Mouse (Mus musculus) heart, adult 11 months (tissue): Measurements from ENCODE around the gene Klhl40.

Experiments
- DNase-seq: peaks from one replicate; pipeline ENCODE4 v3.0.0; 2022

Gene Klhl40

DNA sequence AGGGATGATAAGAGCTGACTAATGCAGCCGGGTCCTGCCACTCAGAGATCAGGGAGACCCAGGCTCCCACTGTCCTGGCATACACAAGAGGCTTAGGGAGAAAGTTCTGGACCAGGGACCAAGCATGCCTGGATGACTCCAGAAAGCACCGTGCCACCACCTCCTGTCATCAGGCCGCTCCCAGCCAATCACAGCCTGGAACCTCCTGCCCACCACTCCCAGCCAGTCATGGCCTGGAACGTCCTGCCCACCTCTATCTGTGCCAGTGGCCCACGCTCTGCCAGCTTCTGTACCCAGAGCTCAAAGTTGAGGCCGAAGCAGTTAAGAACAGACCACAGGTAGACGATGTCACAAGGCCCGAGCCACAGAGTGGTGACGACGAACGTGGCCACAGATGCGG lies 7.4 kb downstream of the Klhl40 start:
- DNase-seq, result no peak

- no peak for DNase-seq
Measured at GRCm38 (mm10) chr9:121785261-121785660, 7.9 kb downstream of the Klhl40 start.

GRCm38 (mm10) chr9:121786359-121786758 lies 9.0 kb downstream of the Klhl40 start:
- DNase-seq, result no peak

- peak; percentile 98 for DNase-seq
Measured at GRCm38 (mm10) chr9:121791206-121791605, 13.8 kb downstream of the Klhl40 start.

DNA sequence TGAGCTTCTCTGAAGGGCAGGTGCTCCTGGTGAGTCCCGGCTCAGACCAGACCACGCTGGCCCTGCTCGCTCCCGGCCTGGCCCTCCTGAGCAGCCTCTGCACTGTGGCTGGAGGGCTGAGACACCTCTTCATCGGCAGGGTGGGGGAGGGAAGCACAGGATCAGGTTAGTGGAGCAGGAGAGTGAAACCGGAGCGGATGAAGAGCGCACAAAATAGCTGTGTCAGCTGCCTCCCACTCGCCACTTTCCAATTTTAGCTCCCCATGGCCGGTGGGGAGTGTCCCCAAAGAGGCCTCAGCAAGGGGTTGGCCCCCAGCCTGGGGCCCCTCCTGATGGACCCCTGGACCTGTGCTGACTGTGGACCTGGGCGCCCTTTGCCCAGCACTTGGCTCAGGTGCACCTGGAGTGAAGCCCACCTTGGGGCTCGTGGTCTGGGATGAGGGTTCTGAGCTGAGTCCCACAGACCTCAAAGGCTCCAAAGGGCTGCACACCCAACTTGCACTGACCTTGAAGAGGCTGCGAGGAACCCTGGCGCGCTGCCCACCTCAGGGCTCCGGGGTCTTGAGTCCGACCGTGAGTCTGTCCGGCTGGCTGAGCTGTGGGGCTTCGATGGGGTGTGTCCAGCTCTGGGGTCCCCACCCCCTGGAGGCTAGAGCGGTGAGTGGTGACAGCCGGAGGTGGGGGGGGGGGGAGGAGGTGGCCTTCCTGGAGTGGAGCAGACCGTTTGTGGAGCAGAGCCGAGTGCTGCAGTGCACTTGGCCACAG lies 14.5 kb downstream of the Klhl40 start, which contains the start of gene Hhatl:
Gene Hhatl, minus strand, starts transcription at position 751 of the 765 bp plus-strand sequence.
- DNase-seq, result peak; percentile 96

DNA sequence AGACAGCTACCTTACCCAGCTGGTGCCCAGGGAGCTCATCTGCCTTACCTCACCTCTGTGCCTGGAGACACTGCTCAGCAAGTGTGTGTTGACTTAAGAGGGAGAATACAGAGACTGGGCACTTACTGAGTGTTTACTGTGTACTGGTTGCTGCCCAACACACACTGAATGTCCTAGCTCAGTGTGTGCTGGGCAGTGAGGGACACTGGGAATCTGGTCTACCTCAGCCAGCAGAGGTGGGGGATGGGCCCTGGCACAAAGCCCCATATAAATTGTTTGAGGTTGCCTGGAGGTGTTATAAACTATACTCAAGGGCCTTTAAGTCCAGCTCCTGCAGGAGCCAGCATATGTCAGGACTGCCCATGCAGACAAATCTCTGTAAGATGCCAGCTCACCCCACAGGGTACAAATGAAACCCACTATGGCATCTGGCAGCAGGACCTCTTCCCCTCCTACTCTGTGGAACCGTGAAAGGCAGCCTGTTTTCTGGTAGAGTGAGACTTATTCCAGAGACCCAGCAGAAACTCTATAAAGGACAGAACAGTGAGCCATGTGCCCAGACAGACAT lies 17.6 kb downstream of the Klhl40 start:
- peak; percentile 97 for DNase-seq

DNA sequence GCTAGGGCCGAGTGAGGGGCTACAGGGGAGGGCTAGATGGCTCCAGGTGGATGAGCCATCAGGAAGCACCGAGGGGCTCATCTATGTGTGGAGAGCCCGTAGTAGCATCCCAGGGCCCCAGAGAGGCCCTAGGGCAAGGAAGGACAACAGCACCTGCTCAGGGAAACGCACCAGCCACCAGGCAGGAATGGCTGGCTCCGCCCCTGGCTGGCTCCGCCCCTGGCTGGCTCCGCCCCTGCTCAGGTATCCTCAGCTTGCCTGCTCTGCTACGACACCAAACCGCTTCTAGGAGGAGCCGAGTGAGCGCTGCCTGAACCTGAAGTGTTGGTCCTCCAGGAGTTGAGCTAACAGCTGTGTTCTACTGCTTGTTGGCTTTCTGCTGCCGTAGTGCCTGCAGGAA lies 20.3 kb downstream of the Klhl40 start:
- DNase-seq, result no peak

GRCm38 (mm10) chr9:121798887-121799520 lies 21.6 kb downstream of the Klhl40 start:
- no peak for DNase-seq

DNA sequence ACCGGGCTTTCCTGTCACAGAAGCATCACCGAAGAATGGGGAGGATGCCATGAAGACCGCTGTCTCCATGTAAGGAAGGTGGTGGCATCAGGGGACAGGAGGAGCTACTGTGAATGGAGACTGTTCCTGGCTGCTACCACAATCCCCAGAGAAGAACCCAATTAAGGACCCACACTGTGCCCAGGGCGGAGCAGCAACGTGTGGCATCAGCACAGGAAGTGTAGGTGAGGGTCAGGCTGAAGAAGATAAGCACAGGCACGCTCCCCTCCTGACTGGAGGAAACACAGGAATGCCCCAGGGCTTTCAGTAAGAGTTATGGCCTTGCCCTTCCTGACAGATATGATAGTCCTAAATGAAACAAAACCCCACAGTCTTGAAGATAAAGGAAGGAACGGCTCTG lies 25.3 kb downstream of the Klhl40 start:
- no peak for DNase-seq

GRCm38 (mm10) chr9:121807546-121807945 lies 30.1 kb downstream of the Klhl40 start:
- peak; percentile 92 for DNase-seq

GRCm38 (mm10) chr9:121807947-121808346 lies 30.5 kb downstream of the Klhl40 start:
- peak; percentile 88 for DNase-seq

DNA sequence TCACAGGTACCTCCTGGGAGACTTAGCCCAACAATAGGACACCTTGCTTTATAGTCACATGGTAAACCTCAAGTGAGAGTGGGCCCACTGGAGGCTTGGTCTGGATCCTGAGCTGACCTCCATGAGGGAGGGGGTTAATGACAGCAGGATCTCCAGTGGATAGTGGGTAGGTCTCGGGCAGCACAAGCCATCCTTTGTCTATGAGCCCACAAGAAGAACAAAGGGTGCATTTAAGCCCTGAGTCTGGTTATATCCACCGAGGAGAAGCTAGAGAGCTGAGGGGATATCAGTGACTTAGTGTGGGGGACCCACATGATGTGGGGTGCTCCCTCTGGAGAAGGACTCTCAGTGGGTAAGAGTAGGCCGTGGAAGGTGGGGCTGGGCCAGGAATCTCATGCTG lies 31.1 kb downstream of the Klhl40 start:
- DNase-seq, result no peak

- peak; percentile 84 for DNase-seq
Measured at GRCm38 (mm10) chr9:121810081-121810821, 32.8 kb downstream of the Klhl40 start.

- no peak for DNase-seq
Measured at GRCm38 (mm10) chr9:121815183-121815582, 37.8 kb downstream of the Klhl40 start.

- DNase-seq, result peak; percentile 94
Measured at GRCm38 (mm10) chr9:121819073-121819770, 41.8 kb downstream of the Klhl40 start.

- DNase-seq, result peak; percentile 91
Measured at GRCm38 (mm10) chr9:121819771-121820471, 42.5 kb downstream of the Klhl40 start.

DNA sequence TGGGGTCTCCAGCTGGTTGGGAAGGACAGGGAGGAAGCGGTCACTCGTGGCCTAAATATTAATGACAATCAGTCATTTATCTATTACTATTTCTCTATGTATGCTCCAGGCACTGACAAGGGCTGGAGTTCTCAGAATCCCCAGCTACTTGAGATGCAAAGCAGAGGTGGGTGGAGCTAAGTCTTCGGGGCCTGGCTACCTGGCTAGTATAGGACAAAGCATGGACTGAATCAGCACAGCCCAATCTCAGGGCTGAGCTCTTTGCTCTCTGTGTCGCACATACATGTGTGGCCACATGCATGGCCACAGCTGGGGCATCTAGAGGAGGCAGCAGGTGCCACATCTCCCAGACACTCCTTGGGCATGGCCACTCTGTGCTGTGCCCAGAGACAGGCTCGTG lies 43.4 kb downstream of the Klhl40 start:
- DNase-seq, result peak; percentile 70

GRCm38 (mm10) chr9:121822585-121822991 lies 45.2 kb downstream of the Klhl40 start:
- DNase-seq, result peak; percentile 87

- DNase-seq, result peak; percentile 96
Measured at GRCm38 (mm10) chr9:121823051-121823450, 45.6 kb downstream of the Klhl40 start.

DNA sequence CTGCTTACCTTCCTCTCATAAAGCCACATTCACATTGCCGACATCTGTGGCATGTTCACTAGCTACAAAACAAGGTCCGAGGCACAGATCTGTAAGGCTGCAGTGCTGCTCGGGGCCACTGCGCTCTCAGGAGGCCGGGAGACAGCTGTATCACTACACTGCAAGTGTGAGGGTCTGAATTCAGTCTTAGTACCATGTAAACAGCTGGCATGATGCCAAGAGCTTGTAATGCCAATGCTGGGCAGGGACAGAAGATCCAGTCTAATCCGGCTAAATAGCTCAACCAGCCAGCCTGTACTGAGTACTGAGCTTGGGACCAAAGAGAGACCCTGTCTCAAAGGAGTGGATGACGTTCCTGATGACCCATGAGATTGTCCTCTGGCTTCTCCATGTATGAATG lies 46.6 kb downstream of the Klhl40 start:
- DNase-seq, result no peak

DNA sequence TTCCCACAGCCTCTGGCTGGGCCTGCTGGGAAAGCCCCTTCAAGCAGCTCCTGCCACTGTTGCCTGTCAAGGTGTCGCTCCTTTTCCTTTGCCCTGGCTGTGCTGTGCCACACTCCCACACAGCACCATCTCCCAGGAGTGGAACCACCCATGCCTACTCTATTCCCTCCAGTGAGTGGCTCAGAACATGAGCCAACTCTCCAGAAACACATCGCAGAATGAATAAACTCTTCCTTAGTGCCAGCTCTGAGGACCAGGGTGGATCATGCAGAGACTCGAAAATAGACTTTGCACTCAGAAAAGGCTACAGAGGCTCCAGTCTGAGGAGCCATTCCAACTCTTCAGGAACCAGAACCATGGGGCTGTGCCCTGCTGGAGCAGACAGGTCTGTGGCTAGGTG lies 48.9 kb downstream of the Klhl40 start:
- no peak for DNase-seq

DNA sequence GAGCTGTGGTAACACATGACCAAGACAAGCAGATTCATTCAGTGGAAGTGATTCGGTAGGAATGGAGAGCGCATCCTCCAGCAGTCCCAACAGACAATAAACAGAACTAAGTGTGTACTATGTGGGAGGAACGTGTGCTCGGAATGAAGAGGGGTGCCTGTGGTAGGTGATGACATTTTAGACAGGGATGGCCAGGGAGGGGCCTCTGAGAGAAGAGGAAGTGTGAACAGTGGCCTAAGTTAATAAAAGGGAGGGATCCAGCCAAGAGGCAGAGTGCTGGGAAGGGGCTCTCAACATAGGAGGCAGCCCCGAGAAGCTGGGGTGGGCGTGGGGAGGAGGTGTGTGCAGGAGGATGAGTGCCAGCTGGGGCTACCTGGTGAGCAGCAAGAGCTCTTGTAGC lies 50.9 kb downstream of the Klhl40 start:
- no peak for DNase-seq
